ENCODE assay signal across 11 mouse cellular contexts in genomic region chr10:68240094-68240803, GRCm38 (mm10). TPM values are rescaled to one million over a fixed set of nuclear protein-coding genes. Genes with fewer than 3 reads are reported as not detected.
DNase-seq lines count a peak whose midpoint lies in the region; ATAC-seq and TF ChIP-seq lines count a peak whose summit lies in the region.
"Had no signal": no experiment of that assay in that cellular context is flagged by ENCODE, and none has a peak within 500 bp of the region (broad histone marks: within the 10 kb centered on the region; RNA-seq: fewer than 3 reads in every experiment).

No protein-coding gene starts in this region.

- H3K79me2 ChIP-seq in myocyte (ENCODE audit: control insufficient read depth, insufficient read depth), result peaks cover 25% of the 10 kb centered on the region

- no peak for ATAC-seq in limb, embryonic 12.5 days (ENCODE audit: insufficient number of reproducible peaks, insufficient read depth, low FRiP score, low TSS enrichment, low read depth)
- ATAC-seq in activated CD4-positive, CD25-positive, alpha-beta regulatory T cell, adult 4 months, result peak; percentile 20
- no peak for ATAC-seq in heart, embryonic 12.5 days (ENCODE audit: insufficient number of reproducible peaks, low FRiP score)

- H3K27ac ChIP-seq in limb, embryonic 12.5 days, result 0 out of 2 replicates have a peak overlapping the region, but pooled peaks have one; percentile 37
- H3K27ac ChIP-seq in limb, embryonic 10.5 days, result no peak overlapping the region
- no peak overlapping the region for H3K27ac ChIP-seq in heart, embryonic 12.5 days (ENCODE audit: poor library complexity, severe bottlenecking)

- no peaks in the 10 kb centered on the region for H3K9me3 ChIP-seq in limb, embryonic 12.5 days
- no peaks in the 10 kb centered on the region for H3K9me3 ChIP-seq in limb, embryonic 10.5 days (replicated peaks)
- H3K9me3 ChIP-seq in heart, embryonic 12.5 days (replicated peaks), result no peaks in the 10 kb centered on the region

- H3K36me3 ChIP-seq in limb, embryonic 12.5 days, result peaks cover 35% of the 10 kb centered on the region
- H3K36me3 ChIP-seq in limb, embryonic 10.5 days, result peaks cover 51% of the 10 kb centered on the region
- peaks cover 21% of the 10 kb centered on the region for H3K36me3 ChIP-seq in myocyte (ENCODE audit: control insufficient read depth, insufficient read depth)
- H3K36me3 ChIP-seq in heart, embryonic 12.5 days, result peaks cover 30% of the 10 kb centered on the region

- peaks cover 24% of the 10 kb centered on the region for H3K4me1 ChIP-seq in limb, embryonic 12.5 days (replicated peaks)
- peaks cover 10% of the 10 kb centered on the region; the same call in 1 of the 2 replicates for H3K4me1 ChIP-seq in limb, embryonic 10.5 days
- H3K4me1 ChIP-seq in heart, embryonic 12.5 days (replicated peaks), result 0 out of 2 replicates have a peak, but pooled peaks cover 3% of the 10 kb centered on the region

- H3K27me3 ChIP-seq in limb, embryonic 12.5 days, result no peaks in the 10 kb centered on the region
- H3K27me3 ChIP-seq in limb, embryonic 10.5 days (ENCODE audit: low read depth, poor library complexity, severe bottlenecking), result no peaks in the 10 kb centered on the region
- H3K27me3 ChIP-seq in myocyte (ENCODE audit: control insufficient read depth, insufficient read depth, insufficient read length), result no peaks in the 10 kb centered on the region
- no peaks in the 10 kb centered on the region for H3K27me3 ChIP-seq in heart, embryonic 12.5 days (replicated peaks)

- no peak overlapping the region for H3K9ac ChIP-seq in limb, embryonic 12.5 days (replicated peaks)
- no peak overlapping the region for H3K9ac ChIP-seq in heart, embryonic 12.5 days

- no peak for DNase-seq in limb, embryonic 10.5 days (ENCODE audit: low spot score)
- DNase-seq in CD4-positive, CD25-positive, alpha-beta regulatory T cell, adult 2 months (ENCODE audit: low read depth, low spot score), result peak; percentile 58
- no peak for DNase-seq in retina, postnatal 1 day
- no peak for DNase-seq in heart, adult 18-20 months
- DNase-seq: adrenal gland, postnatal 36 days; cerebellum, postnatal 14 days; thymus, adult 2 months had no signal

- TF ChIP-seq POLR2A in myocyte (IDR thresholded peaks at IDR 0.05; ENCODE audit: insufficient read length, low read depth), result no peak

- no peak overlapping the region for H3K4me2 ChIP-seq in limb, embryonic 12.5 days
- H3K4me2 ChIP-seq in myocyte (ENCODE audit: low read depth), result peak overlapping the region; percentile 63
- H3K4me2 ChIP-seq in heart, embryonic 12.5 days, result no peak overlapping the region

- H3ac ChIP-seq in myocyte (ENCODE audit: control insufficient read depth, insufficient read length), result no peak overlapping the region

- 46% methylated on average over 3 of the region's 3 CpGs for WGBS in limb, embryonic 12.5 days
- 87% methylated on average over 3 of the region's 3 CpGs for WGBS in limb, embryonic 10.5 days
- WGBS in heart, embryonic 12.5 days, result 72% methylated on average over 3 of the region's 3 CpGs

- H3K4me3 ChIP-seq in limb, embryonic 12.5 days (replicated peaks), result no peak overlapping the region
- no peak overlapping the region for H3K4me3 ChIP-seq in limb, embryonic 10.5 days
- no peak overlapping the region for H3K4me3 ChIP-seq in myocyte
- no peak overlapping the region for H3K4me3 ChIP-seq in heart, embryonic 12.5 days

TF ChIP-seq in myocyte, 11 proteins besides CTCF, POLR2A, EP300 and RAD21:
- no peak for TF ChIP-seq SRF (IDR thresholded peaks at IDR 0.05; ENCODE audit: control insufficient read depth, insufficient read length, low read depth)
- no peak for TF ChIP-seq MAX (IDR thresholded peaks at IDR 0.05; ENCODE audit: low read depth)
- no peak for TF ChIP-seq POLR2AphosphoS2 (IDR thresholded peaks at IDR 0.05; ENCODE audit: insufficient read length, low read depth)
- no peak for TF ChIP-seq TCF12 (IDR thresholded peaks at IDR 0.05; ENCODE audit: insufficient read depth, poor library complexity, severe bottlenecking)
- no peak for TF ChIP-seq CEBPB (IDR thresholded peaks at IDR 0.05; ENCODE audit: insufficient read depth, poor library complexity, severe bottlenecking)
- no peak for TF ChIP-seq MYOG (IDR thresholded peaks at IDR 0.05; ENCODE audit: control insufficient read depth in 1 of 3, insufficient read depth in 1 of 3, insufficient read length in 2 of 3, low read depth in 2 of 3)
- no peak for TF ChIP-seq MYOD1 (IDR thresholded peaks at IDR 0.05; ENCODE audit: control insufficient read depth in 1 of 3, insufficient read length in 2 of 3, low read depth in 2 of 3)
- TF ChIP-seq USF1 (IDR thresholded peaks at IDR 0.05; ENCODE audit: low read depth), result no peak
- TF ChIP-seq REST (IDR thresholded peaks at IDR 0.05; ENCODE audit: insufficient read depth, insufficient read length), result no peak
- TF ChIP-seq E2F4 (IDR thresholded peaks at IDR 0.05; ENCODE audit: insufficient read depth), result no peak
- TF ChIP-seq TCF3 (IDR thresholded peaks at IDR 0.05; ENCODE audit: insufficient read length, low read depth), result no peak

RNA-seq across cellular contexts. Expression of gene Arid5b, which starts 38.3 kb away (rescaled TPM):
- polyA plus RNA-seq in limb, embryonic 12.5 days (2016; fragmentation: Nextera tagmentation; extraction: Ambion mirVana), result 45.2 and 48.0 TPM in 2 replicates
- polyA plus RNA-seq in limb, embryonic 10.5 days (2016; fragmentation: Nextera tagmentation; extraction: Ambion mirVana), result 21.7 and 32.9 TPM in 2 replicates
- polyA plus RNA-seq in activated CD4-positive, CD25-positive, alpha-beta regulatory T cell, adult 4 months (2017; shearing (Covaris generic)), result 10 to 100 TPM; 42.4 to 46.4 TPM
- polyA plus RNA-seq in myocyte (2012; fragmentation: generic; extraction: Trizol), result 7.7 TPM
- 10 to 100 TPM; 19.1 to 22.8 TPM for total RNA-seq in heart, adult 18-20 months (2021)
- polyA plus RNA-seq in heart, embryonic 12.5 days (2016; fragmentation: Nextera tagmentation; extraction: Ambion mirVana), result 18.9 and 19.3 TPM in 2 replicates
